Mouse (Mus musculus): ENCODE measurements at regions not wholly inside any gene's neighbourhood (a gene's known extent, or its start where the extent isn't known, plus 50 kb on each side); places are given as distances from the start of the nearest gene placed in this dataset.
A peak's percentile ranks its signal among the peaks of the same experiment; 100 is the strongest.

- no peak overlapping the region for H3K4me2 ChIP-seq (replicated peaks; ENCODE audit: low read depth, low read length)
- TF ChIP-seq CTCF (IDR thresholded peaks at IDR 0.05) (no peak), EP300 (IDR thresholded peaks at IDR 0.05) (no peak)
- no peaks in the 10 kb centered on the region for H3K36me3 ChIP-seq (ENCODE audit: insufficient read depth, low read length)
- H3K9me3 ChIP-seq (ENCODE audit: low read length): no peaks in the 10 kb centered on the region
- no peak for DNase-seq (ENCODE audit: low spot score)
- ATAC-seq: no peak
- 78% methylated on average over 7 of the region's 7 CpGs for WGBS
- H3K4me3 ChIP-seq (ENCODE audit: low read depth, low read length): no peak overlapping the region
- H3K27ac ChIP-seq (ENCODE audit: low read length): no peak overlapping the region
- no peaks in the 10 kb centered on the region for H3K4me1 ChIP-seq (ENCODE audit: insufficient read depth, low read depth, low read length)
- H3K9ac ChIP-seq (replicated peaks; ENCODE audit: low read depth): no peak overlapping the region
- no peaks in the 10 kb centered on the region for H3K27me3 ChIP-seq (replicated peaks; ENCODE audit: insufficient read depth, low read length)
Measured at GRCm38 (mm10) chr1:92361677-92362076, 112.0 kb downstream of the Ndufa10 start.

DNA sequence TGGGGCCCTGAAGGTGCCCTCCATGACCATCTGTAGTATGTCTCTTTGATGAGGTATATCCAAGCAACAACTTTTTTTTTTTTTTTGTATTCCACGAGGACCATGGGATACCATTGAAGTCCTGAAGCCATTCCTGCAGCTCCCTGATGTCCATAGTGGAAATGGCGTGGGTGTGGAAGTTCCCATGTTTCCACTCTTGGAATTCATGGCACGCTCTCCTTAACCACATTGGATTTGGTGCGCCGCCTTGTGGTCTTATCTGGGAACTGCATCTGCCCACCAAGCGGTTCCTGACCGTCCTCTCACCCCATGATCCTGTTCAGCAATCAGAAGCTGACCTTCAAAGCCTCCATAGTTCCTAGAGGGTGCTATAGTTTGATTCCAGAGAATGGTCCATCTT lies 113.4 kb downstream of the Ndufa10 start:
- ATAC-seq (peak; percentile 30; the same call in 1 of the 2 replicates), DNase-seq (ENCODE audit: low spot score) (peak; percentile 60)
- no peak overlapping the region for H3K27ac ChIP-seq (ENCODE audit: low read length)
- H3K36me3 ChIP-seq (ENCODE audit: insufficient read depth, low read length): no peaks in the 10 kb centered on the region
- H3K9ac ChIP-seq (replicated peaks; ENCODE audit: low read depth): no peak overlapping the region
- H3K4me3 ChIP-seq (ENCODE audit: low read depth, low read length): no peak overlapping the region
- no peaks in the 10 kb centered on the region for H3K4me1 ChIP-seq (ENCODE audit: insufficient read depth, low read depth, low read length)
- H3K27me3 ChIP-seq (replicated peaks; ENCODE audit: insufficient read depth, low read length): no peaks in the 10 kb centered on the region
- H3K4me2 ChIP-seq (replicated peaks; ENCODE audit: low read depth, low read length): no peak overlapping the region
- TF ChIP-seq CTCF (IDR thresholded peaks at IDR 0.05) (peak; percentile 87), EP300 (IDR thresholded peaks at IDR 0.05) (no peak)
- 18% methylated on average over 7 of the region's 7 CpGs for WGBS
- H3K9me3 ChIP-seq (ENCODE audit: low read length): no peaks in the 10 kb centered on the region

DNA sequence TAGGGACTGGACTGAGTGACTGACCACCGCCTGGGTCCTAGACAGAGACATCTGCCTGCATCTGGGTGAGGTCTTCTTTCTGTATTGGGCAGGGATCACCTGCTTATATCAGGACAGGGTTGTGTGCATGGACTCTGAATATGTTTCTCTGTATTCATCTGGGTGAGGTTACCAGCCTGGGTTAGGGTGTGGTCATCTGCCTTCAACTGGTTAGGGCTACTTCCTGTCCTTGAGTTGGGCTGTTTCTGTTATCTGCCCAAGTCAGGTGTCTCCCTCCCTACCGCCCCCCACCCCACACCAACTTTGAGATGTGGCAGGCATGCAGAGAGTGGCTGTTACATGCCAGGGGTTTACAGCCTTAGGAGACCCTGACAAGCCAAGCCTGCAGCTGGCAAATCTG lies 114.2 kb downstream of the Ndufa10 start:
- Histone ChIP-seq H3K4me3 (ENCODE audit: low read depth, low read length) (no peak overlapping the region), H3K4me2 (replicated peaks; ENCODE audit: low read depth, low read length) (no peak overlapping the region), H3K9ac (replicated peaks; ENCODE audit: low read depth) (no peak overlapping the region), H3K27ac (ENCODE audit: low read length) (no peak overlapping the region), H3K27me3 (replicated peaks; ENCODE audit: insufficient read depth, low read length) (no peaks in the 10 kb centered on the region), H3K36me3 (ENCODE audit: insufficient read depth, low read length) (no peaks in the 10 kb centered on the region), H3K4me1 (ENCODE audit: insufficient read depth, low read depth, low read length) (no peaks in the 10 kb centered on the region), H3K9me3 (ENCODE audit: low read length) (no peaks in the 10 kb centered on the region)
- TF ChIP-seq CTCF (IDR thresholded peaks at IDR 0.05) (no peak), EP300 (IDR thresholded peaks at IDR 0.05) (no peak)
- DNase-seq (ENCODE audit: low spot score) (no peak), ATAC-seq (no peak)
- WGBS: 95% methylated on average over 2 of the region's 2 CpGs

DNA sequence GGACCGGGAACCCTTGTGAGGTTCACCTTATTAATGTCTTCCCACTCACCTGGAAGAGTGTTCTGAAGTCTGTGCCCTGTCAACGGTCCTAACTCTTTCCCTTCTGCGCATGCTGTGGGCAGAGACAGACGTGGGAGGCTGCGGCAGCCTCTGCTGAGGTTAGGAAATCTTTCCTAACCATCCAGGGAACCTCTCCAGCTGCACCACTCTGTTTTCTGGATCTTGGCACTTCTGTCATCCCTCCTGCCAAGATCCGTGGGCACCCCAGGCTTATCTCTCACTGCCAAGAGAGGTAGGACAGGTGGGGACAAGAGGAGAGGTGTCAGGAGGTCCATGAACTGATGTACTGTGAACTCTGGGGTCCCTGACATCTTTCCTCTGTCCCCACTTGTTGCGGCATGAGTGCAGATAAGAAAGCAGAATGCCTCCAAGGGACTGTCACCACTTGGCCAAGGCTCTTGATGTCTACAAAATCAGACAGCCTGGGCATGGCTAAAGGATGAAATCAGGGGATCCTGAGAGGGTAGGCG lies 114.8 kb downstream of the Ndufa10 start:
- no peaks in the 10 kb centered on the region for H3K36me3 ChIP-seq (ENCODE audit: insufficient read depth, low read length)
- H3K4me1 ChIP-seq (ENCODE audit: insufficient read depth, low read depth, low read length): no peaks in the 10 kb centered on the region
- H3K27ac ChIP-seq (ENCODE audit: low read length): no peak overlapping the region
- WGBS: 65% methylated on average over 8 of the region's 8 CpGs
- no peak overlapping the region for H3K4me2 ChIP-seq (replicated peaks; ENCODE audit: low read depth, low read length)
- no peak for TF ChIP-seq EP300 (IDR thresholded peaks at IDR 0.05)
- TF ChIP-seq CTCF (IDR thresholded peaks at IDR 0.05): no peak
- no peak overlapping the region for H3K4me3 ChIP-seq (ENCODE audit: low read depth, low read length)
- H3K9me3 ChIP-seq (ENCODE audit: low read length): no peaks in the 10 kb centered on the region
- ATAC-seq: no peak
- no peak overlapping the region for H3K9ac ChIP-seq (replicated peaks; ENCODE audit: low read depth)
- DNase-seq (ENCODE audit: low spot score): no peak
- no peaks in the 10 kb centered on the region for H3K27me3 ChIP-seq (replicated peaks; ENCODE audit: insufficient read depth, low read length)

- DNase-seq (ENCODE audit: low spot score) (peak; percentile 14), ATAC-seq (peak; percentile 48; the same call in 1 of the 2 replicates)
- Histone ChIP-seq H3K4me3 (ENCODE audit: low read depth, low read length) (no peak overlapping the region), H3K27me3 (replicated peaks; ENCODE audit: insufficient read depth, low read length) (no peaks in the 10 kb centered on the region), H3K9me3 (ENCODE audit: low read length) (no peaks in the 10 kb centered on the region), H3K9ac (replicated peaks; ENCODE audit: low read depth) (no peak overlapping the region), H3K4me2 (replicated peaks; ENCODE audit: low read depth, low read length) (no peak overlapping the region), H3K4me1 (ENCODE audit: insufficient read depth, low read depth, low read length) (no peaks in the 10 kb centered on the region), H3K36me3 (ENCODE audit: insufficient read depth, low read length) (no peaks in the 10 kb centered on the region), H3K27ac (ENCODE audit: low read length) (no peak overlapping the region)
- TF ChIP-seq CTCF (IDR thresholded peaks at IDR 0.05): no peak
- TF ChIP-seq EP300 (IDR thresholded peaks at IDR 0.05): no peak
- 50% methylated on average over 17 of the region's 17 CpGs for WGBS
Measured at GRCm38 (mm10) chr1:92348353-92349005, 125.2 kb downstream of the Ndufa10 start.

DNA sequence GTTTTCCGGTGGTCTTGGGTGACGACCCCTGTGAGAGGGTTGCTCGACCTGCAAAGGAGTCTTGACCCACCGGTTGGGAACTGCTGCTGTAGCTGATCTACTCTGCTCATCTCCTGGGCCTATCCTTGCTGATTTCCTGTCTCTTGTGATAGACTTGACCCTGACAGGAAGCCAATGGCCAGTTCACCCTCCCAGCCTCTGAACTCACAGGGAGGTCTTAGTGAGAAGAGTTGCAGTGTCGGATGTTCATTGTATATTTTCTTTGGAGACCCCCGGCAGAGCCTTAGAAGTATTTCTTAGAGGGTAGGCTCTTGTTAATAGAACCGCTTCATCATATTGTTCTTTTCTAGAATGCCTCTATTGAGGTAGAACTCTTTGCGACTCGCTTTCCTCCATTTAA lies 126.0 kb downstream of the Ndufa10 start:
- H3K27me3 ChIP-seq (replicated peaks; ENCODE audit: insufficient read depth, low read length): no peaks in the 10 kb centered on the region
- H3K4me3 ChIP-seq (ENCODE audit: low read depth, low read length): no peak overlapping the region
- no peak overlapping the region for H3K9ac ChIP-seq (replicated peaks; ENCODE audit: low read depth)
- ATAC-seq (no peak), DNase-seq (ENCODE audit: low spot score) (no peak)
- WGBS: 65% methylated on average over 9 of the region's 9 CpGs
- no peak overlapping the region for H3K4me2 ChIP-seq (replicated peaks; ENCODE audit: low read depth, low read length)
- H3K9me3 ChIP-seq (ENCODE audit: low read length): no peaks in the 10 kb centered on the region
- no peaks in the 10 kb centered on the region for H3K4me1 ChIP-seq (ENCODE audit: insufficient read depth, low read depth, low read length)
- TF ChIP-seq EP300 (IDR thresholded peaks at IDR 0.05) (no peak), CTCF (IDR thresholded peaks at IDR 0.05) (no peak)
- no peak overlapping the region for H3K27ac ChIP-seq (ENCODE audit: low read length)
- no peaks in the 10 kb centered on the region for H3K36me3 ChIP-seq (ENCODE audit: insufficient read depth, low read length)

Data from lung, postnatal 0 days (tissue).